Mouse (Mus musculus) cerebellum, postnatal 36 days (tissue): ENCODE measurements at regions not wholly inside any gene's neighbourhood (a gene's known extent, or its start where the extent isn't known, plus 50 kb on each side); places are given as distances from the start of the nearest gene placed in this dataset.

Experiments used
- DNase-seq, 2 experiments: peaks; one replicate each; pipeline ENCODE4 v3.0.0; 2021 to 2022; ENCODE audit warnings: mixed read lengths in 2 of 2

- DNase-seq: no peak
Measured at GRCm38 (mm10) chr2:82508595-82508994, 434.8 kb upstream of the Fsip2 start.

DNA sequence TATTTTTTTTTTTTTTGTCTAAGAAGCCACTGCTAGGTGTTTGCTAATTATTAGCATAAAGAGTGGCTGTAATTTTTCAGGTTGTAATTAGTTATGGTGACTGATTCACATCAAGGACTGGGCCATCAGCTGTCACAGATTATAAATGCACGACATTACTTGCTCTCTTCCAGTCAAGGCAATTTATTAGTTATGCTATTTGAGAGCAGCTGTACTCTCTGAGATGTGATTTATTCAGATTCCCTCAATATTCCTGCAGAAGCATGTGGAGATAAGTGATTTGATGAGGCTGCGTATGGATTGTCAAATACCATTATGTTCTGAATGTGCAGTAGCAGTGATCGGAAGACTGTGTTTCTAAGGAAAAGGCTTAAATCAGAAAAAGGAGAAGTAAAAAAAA lies 428.3 kb upstream of the Fsip2 start:
- no peak for DNase-seq

DNA sequence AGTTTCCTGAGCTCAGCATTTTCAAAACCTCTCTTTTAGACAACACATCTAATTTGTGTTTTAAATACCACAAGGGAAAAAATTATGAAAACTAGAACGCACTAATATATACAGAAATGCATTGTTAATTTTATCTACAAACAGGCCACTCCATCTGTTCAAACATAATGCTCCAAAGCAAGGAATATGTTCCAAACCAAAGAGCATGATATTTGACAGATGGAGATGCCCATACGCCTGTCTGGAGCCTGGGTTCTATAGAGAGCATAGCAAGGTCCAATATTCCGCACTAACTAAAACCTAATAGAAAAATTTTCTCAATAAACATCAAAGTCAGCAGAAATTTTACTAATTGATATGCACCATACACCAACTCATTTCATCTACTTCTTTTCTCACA lies 423.5 kb upstream of the Fsip2 start:
- peak; percentile 4 for DNase-seq

DNA sequence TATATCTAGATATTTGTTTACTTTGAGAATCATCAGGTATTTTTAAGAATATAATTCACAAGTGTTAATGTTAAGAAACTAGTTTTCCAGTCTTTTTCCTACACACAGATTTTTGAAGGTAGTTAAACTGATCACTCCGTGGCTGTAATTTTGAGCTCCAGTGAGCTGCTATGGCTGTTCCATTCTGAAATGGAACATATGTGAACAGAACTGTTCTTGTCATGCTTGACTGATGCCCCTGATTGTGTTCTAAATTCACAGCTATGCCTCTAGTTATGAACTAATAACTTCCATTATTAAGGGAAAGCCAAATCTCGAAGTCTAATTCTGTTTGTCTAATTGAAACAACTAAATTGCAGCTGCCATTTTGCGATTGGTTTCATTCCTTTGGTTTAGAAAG lies 404.5 kb upstream of the Fsip2 start:
- no peak for DNase-seq

DNA sequence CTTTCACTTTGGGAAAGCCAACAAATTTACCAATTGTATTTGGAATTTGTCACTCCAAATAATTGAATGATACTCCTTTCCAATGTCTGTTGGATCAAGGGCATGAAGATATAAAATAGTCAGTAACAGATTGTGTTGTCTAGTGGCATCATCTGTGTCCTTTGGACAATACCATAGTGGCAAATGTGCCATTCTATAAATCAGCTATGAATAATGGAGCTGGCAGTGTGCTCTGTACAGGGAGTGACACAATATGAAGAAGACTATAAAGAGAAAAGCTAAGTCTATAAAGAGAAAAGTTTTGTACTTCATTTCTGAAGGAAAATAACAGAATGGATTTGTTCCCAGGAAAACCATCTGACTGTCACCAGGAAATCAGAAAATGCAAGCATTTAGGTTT lies 402.8 kb upstream of the Fsip2 start:
- DNase-seq: no peak

GRCm38 (mm10) chr2:82570358-82570757 lies 373.1 kb upstream of the Fsip2 start:
- DNase-seq: no peak

DNA sequence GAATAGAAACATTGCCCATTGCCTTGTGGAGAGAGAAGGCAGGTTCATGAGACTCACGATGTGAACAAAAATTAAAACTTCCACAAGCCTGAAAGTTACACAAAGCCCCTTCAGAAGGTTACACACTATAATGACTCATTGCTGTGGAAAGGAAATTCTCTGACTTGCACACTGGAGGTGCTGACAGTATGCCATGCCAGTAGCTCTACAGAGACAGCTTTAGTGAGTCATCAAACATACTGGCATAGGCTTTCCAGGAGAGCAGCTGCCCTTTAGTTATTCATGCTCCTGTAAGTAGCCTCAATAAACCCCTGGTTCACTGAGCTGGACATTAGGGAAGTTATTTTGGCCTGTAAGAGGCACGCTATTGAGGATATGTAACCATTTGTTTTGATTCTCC lies 371.3 kb upstream of the Fsip2 start:
- DNase-seq: no peak

- DNase-seq: no peak
Measured at GRCm38 (mm10) chr2:82573841-82574240, 369.6 kb upstream of the Fsip2 start.

GRCm38 (mm10) chr2:82579665-82580064 lies 363.8 kb upstream of the Fsip2 start:
- DNase-seq: no peak

- DNase-seq: no peak
Measured at GRCm38 (mm10) chr2:82616185-82616584, 327.2 kb upstream of the Fsip2 start.

GRCm38 (mm10) chr2:82620553-82620952 lies 322.9 kb upstream of the Fsip2 start:
- no peak for DNase-seq

DNA sequence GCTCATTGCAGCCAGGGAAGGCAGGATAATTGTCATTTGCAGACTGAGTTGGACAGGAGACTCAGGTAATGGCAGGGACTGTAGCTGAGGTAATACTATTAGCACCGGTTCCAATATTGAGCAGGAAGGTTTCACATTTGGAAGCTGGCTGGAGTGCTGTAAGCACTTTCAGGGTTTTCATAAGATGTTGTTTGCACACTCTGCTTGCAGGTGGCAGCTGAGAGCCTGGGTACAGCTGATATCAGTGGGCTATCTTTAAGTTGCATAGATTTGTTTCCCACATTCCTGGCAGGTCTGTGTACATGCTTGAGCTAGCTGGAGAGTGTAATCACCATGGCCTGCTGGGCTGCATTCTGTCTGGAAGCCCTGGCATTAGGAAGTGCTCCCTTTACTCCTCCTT lies 299.0 kb upstream of the Fsip2 start:
- peak in 1 of 2 experiments; percentile 4 for DNase-seq
